Mouse (Mus musculus): ENCODE results near the gene 4930412O13Rik.

Gene 4930412O13Rik

DNA sequence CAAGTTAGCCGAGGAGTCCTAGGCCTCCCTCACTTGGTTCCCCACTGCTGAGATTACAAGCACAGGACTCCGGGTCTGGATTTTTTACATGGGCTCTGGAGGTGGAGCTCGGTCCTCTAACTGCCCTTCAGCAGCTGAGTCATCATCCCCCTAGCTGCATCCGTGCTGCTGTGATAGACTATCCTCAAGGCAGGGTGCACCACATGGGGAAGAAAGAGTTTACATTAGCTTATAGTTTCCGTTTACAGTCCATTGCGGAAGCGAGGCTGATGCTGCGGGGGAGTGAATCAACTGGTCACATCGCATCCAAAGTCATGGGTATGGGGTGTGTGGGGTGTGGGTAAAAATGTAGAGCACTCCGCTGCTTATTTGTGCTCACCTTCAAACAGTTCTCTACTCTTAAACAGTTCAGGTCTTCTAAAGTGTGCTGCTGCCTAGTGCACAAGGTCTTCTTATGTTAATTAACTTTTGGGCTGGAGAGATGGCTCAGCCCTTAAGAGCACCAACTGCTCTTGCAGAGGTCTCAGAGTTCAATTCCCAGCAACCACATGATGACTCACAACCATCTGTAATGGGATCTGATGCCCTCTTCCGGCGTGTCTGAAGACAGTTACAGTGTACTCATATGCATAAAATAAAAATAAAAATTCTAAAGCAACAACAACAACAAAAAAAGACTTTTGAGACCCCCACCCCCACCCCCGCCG lies 23.0 kb downstream of the 4930412O13Rik start:
- DNase-seq, result no peak

DNA sequence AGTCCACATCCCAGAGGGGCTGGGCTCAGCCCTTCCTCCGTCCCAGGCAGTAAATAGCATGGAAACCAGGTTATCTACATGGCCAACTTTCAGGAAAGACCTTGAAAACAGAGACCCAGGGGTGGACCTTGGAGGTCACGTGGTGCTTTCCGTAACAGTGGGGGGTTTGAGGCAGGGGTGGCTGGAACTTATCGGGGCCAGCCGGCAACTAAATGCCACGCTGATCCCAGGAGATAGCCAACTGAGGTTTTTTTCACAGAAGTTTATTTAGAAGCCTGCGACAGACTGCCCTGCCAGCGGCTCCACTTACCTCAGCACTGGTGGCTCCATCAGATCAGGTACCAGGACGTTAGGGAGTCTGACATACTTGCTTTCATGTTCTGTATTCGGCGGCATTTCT lies 24.9 kb downstream of the 4930412O13Rik start:
- no peak for DNase-seq

DNA sequence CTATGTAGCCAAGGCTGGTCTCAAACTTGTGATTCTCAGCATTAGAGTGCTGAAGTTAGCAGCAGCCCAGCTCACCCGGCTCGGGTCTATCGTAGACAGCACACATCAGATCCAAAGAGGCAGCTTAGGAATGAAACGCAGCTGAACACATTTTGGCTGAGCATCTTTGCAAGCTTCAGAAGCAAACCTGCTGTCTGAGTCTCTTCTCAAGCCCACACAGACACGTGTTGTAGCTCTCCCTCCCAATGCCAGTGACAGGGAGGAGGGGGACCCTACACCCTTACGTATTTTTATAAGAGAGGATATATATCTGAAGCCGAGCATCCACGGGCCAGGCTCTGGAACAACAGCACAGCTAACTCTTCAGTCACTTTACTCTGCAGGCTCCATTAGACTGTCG lies 36.5 kb downstream of the 4930412O13Rik start:
- DNase-seq, result no peak

DNA sequence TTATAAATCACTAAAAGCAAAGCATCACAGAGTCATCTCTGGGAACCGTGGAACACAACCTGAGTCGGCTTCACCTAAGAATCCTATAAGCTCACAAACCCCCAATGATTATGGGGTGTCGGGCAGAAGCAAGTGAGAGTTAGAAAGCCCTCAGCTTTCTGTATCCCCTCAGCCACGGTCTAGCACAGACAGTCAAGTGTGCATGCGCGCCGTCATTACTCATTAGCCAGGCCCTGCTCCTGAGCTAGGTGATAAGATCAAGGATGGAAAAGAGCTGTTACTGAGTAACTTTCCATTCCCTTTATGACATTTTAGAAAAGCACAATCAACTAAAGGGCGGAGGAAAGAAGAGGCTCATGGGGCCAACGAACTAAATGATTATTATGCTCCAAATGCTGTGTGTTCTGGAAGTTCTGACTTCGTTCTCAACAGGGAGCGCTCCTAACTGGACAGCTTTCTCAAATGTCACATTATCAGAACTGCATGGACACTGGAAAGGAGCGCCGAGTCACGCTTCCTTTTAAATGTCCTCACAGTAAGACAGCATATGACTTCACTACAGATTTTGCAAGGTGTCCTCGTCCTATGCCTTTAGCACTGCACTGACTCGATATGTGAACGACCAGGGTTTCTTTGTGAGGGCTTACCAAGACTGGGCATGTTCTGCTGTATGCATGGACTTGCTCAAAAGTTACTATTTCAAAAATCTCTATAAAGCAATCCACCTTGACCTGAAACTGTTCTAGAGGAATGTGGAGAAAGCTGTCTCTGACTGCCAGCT lies 37.8 kb downstream of the 4930412O13Rik start:
- DNase-seq, result no peak

DNA sequence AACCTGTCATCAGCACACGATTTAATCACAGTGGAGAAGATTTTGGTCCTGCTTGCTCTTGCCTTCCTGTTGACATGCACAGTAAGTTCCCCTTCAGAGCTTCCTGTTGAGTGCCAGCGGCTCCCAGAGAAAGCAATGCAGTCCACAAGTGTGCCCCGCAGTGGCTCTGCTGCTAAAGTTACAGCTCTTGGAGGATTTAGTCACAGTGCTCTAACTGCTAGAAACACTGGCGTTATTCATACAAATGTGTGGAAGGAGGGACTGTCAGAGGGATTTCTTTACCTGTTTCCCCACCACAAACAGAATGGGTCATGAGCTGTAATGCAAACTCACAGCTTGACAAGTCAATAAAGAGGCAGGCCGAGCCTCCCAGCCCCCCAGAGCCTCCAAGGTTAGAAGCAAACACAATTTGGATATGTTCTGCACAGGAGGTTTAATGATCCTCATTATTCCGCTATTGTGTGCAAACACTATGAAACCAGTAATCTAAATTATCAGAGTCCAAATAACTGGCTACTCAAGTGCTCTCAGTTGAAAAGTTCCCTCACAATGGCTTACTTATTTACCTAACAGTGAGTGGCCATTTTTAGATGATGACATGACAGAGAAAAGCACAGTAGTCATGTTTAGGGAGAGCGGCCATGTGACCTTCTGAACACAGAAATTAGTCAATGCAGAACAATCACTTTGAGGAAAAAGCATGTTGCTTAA lies 45.3 kb downstream of the 4930412O13Rik start:
- DNase-seq, result no peak

DNA sequence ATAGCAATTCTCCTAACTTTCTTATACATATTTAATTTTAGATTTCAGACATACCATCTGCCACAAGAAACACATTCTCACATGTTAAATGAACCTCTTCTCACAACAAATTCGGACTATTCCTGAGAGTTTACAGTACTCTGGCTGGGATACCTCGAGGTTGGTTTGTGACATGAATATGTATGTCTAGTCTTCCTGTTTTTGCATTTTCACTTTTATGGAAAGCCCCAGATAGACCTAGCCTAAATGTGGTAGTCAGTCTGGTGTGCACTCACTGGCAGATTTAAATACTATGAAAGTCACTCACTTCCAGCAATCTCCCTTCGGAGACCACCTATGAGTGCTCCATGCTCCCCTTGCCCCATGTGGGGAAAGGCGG lies 45.8 kb downstream of the 4930412O13Rik start:
- no peak for DNase-seq
